Mouse (Mus musculus) testis, adult 2 months (tissue): Measurements from ENCODE around the gene Banf2.

ENCODE experiments used
- CTCF ChIP-seq: fragments of 200-500 bp; IDR thresholded peaks from 2 replicates; pipeline ENCODE4 v1.5.1; 2012; ENCODE audit warnings: low read depth, mild to moderate bottlenecking, inconsistent platforms, low read length, moderate library complexity; ENCODE audit not compliant: control insufficient read depth, insufficient read depth, insufficient replicate concordance
- POLR2A ChIP-seq: fragments of 200-500 bp; IDR thresholded peaks from 2 replicates; pipeline ENCODE4 v1.6.1; 2012; ENCODE audit warnings: low read depth, mild to moderate bottlenecking, inconsistent platforms, low read length, moderate library complexity; ENCODE audit not compliant: control insufficient read depth

- TF ChIP-seq CTCF (no peak), POLR2A (no peak)
These were observed 53.5 kb downstream of the Banf2 start for GRCm38 (mm10) chr2:144086183-144086847.
